Mouse (Mus musculus): ENCODE measurements around the gene Ntrk3.

DNA sequence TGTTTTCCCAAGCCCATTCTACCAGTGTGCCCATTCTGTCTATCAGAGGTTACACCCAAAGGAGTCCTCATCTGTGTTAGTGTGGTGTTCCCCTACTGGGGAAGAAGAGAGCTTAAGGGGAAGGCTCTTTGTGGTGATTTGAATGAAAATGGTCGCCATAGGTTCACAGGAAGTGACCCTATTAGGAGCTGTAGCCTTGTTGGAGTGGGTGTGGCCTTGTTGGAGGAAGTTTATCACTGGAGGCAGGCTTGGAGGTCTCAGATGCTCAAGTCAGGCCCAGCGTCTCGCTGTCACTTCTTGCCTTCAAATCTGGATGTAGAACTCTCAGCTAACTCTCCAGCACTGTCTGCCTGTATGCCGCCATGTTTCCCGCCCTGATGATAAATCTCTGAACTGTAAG, 33.1 kb upstream of the Ntrk3 start:
- TF ChIP-seq CTCF (IDR thresholded peaks at IDR 0.05; ENCODE audit: control insufficient read depth, insufficient read depth, insufficient replicate concordance, low read depth, low read length) (no peak), POLR2A (IDR thresholded peaks at IDR 0.05; ENCODE audit: control insufficient read depth, low read depth, low read length) (no peak)

All from testis, adult 2 months (tissue).